Mouse (Mus musculus): Measurements from ENCODE around the gene Hbb-bh1.
"Not testable (repeated sequence)": the region's sequence is repeated elsewhere in the genome, so short reads cannot be mapped to it uniquely, and the experiment has no call there.

The Hbb-bh1 gene

GRCm38 (mm10) chr7:103843034-103843433 lies at the start of gene Hbb-bh1:
Gene Hbb-bh1, minus strand, starts transcription at chr7:103843164.
- no peak for DNase-seq

DNA sequence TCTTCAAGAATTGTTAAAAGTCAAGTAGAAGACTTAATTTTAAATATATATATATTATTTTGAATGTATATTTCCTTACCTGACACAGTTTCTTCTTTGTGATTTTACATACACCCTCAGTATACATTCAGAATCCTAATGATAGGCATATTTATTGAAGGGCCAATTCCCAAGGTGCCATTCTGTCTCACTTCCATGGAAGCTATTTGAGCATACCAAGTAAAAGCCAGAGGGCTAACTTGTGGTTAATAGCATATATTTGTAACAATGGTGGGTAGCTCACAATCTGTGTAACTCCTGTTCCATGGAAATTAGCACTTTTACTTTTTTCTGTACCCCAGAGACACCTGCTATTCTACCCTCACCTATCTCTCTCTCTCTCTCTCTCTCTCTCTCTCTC lies 43.2 kb upstream of the Hbb-bh1 start, which contains the start of gene Olfr66:
Olfr66 (minus strand) TSS at position 101 of the 400 bp plus-strand sequence.
- DNase-seq, result no peak

DNA sequence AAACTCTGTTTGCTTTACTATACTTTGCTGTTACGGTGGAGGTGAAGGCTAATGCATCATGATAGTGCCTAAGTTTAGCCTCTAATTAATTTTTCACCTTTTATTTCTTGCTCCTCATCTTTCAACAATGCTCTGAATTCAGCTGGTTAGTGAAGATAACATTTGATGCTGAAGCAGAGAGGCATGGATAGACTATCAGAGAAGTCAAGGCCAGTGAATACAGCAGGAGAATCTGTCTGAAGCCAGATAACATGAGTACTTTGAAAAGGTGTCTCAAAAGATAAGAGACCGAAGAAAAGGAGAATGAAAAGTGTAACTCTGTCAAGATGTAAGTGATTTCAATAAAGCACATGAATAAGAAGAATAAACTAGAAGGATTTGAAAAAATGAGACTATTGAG lies 34.1 kb upstream of the Hbb-bh1 start:
- DNase-seq, result no peak

GRCm38 (mm10) chr7:103874451-103874850 lies 31.5 kb upstream of the Hbb-bh1 start:
- no peak for DNase-seq

- DNase-seq, result no peak
Observed at GRCm38 (mm10) chr7:103873064-103873463, 30.1 kb upstream of the Hbb-bh1 start.

- DNase-seq, result no peak
Observed at GRCm38 (mm10) chr7:103870667-103871066, 27.7 kb upstream of the Hbb-bh1 start.

DNA sequence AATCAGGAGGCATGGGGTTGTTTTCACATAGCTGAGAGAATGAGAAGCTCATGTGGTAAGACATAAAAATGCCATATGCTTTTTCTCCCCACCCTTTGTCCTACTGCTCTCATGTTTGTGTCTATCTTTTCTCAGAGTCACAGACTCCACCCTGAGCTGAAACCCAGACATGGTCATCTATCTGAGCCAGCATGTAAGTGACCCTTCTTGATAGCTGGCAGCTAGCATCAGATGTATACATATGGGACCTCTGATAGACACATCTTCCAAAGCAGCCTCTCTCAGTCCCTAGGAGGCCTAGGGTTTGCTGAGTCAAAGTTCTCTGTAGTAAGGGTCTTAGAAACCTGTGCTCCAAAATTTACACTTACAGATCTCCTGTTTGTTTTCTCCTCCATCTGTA lies 22.8 kb upstream of the Hbb-bh1 start:
- no peak for DNase-seq

DNA sequence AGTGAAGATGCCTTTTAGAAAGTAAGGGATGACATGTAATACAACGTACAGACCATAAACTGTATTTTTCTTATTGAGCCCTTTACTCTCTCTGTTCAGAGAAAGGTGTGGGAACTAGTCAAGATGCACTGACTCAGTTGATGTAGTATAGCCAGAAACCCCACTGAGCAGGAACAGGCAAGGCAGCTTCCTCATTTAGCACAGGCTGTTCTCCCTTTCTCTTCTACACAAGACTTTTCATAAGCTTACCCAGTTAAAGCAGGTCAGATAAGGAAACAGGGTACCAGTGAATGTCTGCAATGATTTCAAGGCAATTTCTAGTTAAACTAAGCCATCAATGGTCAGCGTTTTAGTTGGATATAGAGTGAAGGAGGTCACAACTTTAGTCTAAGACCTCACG lies 18.6 kb upstream of the Hbb-bh1 start:
- DNase-seq, result no peak

DNA sequence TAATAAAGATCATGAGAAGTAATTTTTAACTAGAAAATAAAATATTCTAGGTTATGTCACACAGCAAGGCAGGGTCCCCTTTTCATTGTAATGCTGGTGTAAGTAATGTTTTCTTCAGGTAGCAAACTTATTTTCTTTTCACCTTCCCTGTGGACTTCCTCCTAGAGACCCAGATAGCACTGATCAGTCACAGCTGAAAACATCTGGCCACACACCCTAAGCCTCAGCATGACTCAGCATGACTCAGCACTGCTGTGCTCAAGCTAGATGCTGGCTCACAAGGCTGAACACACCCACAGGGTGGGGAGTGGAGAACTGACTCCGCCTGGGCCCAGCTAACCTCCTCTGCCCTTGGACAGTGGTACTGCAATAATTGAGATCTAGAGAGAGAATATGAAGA lies 17.9 kb upstream of the Hbb-bh1 start:
- no peak for DNase-seq

DNA sequence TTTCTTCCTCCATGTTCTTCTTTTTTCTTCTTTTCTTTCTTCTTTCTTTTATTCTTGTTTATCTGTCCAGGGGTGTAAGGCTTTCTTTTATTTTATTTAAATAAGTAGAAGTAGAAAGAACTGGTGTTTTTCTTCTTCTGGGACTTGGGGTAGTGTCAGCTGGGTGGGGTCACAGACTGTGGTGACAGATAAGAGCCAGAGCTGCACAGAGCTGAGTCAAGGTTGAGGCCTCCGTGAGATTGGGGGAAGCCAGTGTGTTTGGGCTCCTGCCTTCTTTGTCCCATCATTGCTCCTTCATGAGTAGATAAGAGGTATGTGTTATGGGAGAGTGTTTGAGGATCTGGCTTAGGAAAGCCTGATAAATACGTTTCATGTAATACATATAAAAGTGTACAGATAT lies 16.1 kb upstream of the Hbb-bh1 start:
- DNase-seq, result no peak

DNA sequence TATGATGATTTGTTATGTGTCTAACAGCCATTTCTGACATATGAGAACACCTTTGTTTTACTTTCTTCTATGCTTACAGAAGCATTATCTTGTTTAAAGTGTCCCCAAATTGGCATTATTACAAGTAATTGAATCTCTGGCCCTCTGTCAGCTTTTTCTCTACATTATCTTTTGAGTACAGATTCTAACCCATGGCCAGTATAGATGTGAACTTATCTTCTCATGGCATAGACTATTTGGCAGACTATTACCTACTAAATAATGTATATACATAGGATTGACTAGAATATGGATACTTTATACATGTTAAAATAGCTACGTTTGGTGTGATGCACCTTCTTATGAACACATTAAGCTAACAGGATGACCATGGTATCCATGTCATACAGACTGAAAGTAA lies 11.7 kb upstream of the Hbb-bh1 start:
- no peak for DNase-seq

DNA sequence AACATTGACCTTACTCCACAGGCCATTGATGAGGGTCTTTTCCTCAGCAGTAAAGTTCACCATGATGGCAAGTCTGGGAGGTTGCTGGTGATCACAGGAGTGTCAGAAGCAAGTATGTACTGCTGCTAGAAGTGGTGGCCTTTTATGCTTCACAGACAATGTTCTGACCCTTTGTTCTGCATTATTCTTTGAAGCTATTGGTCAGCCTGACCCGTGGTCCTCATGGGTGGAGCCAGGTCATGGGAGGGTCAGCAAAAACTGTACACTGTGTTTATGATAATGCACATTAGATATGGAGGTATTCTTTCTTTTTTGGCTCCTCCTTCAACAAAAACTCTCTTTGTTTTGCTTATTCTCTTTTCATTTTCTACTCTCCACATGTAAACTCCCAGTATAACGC lies 10.1 kb upstream of the Hbb-bh1 start, which contains the start of gene Hbb-y:
Hbb-y (minus strand) TSS at position 127 of the 400 bp plus-strand sequence.
- no peak for DNase-seq

DNA sequence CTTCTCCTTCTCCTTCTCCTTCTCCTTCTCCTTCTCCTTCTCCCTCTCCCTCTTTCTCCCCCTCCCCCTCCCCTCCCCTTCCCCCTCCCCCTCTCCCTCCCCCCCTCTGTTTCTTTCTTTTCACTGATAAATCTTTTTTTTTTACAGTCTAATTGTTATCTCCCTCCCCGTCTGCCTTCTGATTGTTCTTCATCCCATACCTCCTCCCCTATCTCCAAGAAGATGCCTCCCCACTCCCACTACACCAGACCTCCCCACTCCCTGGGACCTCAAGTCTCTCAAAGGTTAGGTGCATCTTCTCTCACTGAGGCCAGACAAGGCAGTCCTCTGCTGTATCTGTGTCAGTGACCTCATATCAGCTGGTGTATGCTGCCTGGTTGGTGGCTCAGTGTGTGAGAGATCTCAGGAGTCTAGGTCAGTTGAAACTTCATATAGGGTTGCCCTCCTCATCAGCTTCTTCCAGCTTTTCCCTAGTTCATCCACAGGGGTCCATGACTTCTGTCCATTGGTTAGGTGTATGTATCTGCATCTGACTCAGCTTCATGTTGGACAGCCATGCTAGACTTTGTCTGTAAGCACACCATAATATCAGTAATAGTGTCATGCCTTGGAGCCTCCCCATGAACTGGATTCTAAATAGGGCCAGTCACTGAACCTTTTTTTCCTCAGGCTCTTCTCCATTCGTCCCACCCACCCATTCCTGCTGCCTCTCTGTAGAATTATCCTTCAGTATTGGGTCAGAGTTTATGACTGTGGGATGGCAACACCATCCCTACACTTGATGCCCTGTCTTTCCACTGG lies 1.8 kb upstream of the Hbb-bh1 start:
- DNase-seq, result no peak

DNA sequence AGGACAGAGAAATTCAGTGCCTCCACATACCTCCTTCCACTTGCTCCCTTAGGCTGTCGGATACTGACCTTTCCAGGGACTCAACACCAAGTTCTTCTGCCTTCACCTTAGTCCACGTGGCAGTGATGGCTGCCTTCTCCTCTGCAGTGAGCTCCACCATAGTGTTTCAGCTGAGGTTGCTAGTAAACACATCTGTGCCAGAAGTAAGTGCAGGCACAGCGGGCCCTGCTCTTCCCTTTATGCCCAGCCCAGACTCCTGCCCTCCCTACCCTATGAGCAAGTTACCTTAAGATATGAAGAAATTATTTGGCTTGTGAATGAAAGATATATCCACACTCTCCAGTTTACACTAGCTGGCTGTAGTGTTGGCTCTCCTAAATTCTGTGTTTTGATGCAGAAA lies 2.7 kb downstream of the Hbb-bh1 start, which contains the start of gene Hbb-bh2:
Hbb-bh2 (minus strand) TSS at position 253 of the 400 bp plus-strand sequence.
- DNase-seq, result no peak

DNA sequence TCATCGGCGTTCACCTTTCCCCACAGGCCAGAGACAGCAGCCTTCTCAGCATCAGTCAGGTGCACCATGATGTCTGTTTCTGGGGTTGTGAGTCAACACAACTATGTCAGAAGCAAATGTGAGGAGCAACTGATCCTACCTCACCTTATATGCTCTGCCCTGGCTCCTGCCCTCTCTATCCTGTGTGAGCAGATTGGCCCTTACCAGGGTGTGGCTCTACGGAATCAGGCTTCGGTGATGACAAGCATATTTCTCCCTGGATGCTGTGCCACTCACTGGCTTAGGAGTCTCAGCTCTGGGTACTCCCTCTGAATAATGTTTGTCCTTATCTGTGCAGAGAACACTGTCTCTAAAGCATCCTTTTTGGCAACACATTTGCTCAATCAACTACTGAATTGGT lies 15.2 kb downstream of the Hbb-bh1 start, which contains the start of gene Hbb-bs:
Hbb-bs (minus strand) TSS at position 289 of the 400 bp plus-strand sequence.
- no peak for DNase-seq

GRCm38 (mm10) chr7:103827139-103827538 lies 15.8 kb downstream of the Hbb-bh1 start:
- not testable (repeated sequence) for DNase-seq

DNA sequence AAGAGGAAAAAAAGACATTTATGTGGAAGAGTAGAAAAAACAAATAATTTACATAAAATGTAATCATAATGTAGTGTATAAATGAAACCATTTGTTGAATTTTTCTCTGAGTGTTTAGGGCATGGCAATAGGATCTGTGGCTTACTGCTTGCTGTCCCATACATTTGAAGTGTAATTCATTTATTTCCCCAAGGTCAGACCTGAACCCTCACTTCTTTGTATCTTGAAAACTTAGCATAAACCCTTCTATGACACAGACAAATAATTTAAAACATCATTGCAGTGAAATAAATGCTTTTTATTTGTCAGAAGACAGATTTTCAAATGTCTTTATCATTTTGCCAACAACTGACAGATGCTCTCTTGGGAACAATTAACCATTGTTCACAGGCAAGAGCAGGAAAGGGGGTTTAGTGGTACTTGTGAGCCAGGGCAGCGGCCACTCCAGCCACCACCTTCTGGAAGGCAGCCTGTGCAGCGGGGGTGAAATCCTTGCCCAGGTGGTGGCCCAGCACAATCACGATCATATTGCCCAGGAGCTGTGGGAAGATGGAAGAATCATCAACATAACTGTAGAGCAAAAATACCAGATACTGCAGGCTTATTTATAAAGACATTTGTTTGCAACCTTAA lies 16.6 kb downstream of the Hbb-bh1 start:
- DNase-seq, result no peak

DNA sequence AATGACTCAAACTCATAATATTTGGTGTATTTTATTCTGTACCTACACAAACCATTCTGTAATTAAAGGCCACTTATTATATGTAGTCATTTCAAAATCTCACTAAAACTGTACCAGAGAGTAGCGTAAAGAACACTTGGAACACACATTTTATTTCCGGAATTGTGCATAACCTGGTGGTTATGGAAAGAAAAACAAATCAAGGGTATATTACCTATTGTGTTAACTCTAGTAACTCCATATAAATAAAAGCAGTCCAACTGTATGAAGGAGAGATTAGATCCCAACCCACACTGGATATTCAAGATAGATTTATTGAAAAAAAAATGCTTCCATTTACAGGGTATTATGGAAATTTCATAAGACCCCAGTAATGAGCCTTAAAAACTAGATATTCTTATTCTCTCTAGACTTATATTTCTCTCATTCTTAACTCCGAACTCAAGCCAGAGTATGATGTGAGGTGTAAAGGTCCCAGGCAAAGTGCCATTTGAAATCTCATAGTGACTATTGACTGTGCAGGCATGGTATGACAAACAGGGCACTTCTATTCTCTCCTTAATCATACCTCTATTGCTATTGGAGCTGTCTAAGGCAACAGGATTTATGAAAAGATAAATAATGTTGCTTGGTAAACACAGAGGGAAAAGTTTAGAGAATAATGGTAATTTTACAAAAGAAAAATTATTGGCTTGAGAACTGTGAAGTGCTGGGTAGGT lies 17.3 kb downstream of the Hbb-bh1 start:
- DNase-seq, result no peak

GRCm38 (mm10) chr7:103824597-103824996 lies 18.4 kb downstream of the Hbb-bh1 start:
- no peak for DNase-seq

GRCm38 (mm10) chr7:103815085-103815484 lies 27.9 kb downstream of the Hbb-bh1 start:
- DNase-seq, result not testable (repeated sequence)

DNA sequence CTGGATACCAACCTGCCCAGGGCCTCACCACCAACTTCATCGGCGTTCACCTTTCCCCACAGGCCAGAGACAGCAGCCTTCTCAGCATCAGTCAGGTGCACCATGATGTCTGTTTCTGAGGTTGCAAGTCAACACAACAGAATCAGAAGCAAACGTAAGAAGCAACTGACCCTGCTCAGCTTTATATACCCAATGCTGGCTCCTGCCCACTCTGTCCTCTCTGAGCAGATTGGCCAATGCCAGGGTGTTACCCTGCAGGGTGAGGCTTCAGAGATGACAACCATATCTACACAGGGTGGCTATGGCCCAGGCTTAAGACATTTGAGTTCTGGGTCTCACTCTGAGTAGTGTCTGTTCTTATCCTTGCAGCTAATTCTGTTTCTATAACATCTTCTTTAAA lies 29.2 kb downstream of the Hbb-bh1 start, which contains the start of gene Hbb-bt:
Hbb-bt (minus strand) TSS at position 231 of the 400 bp plus-strand sequence.
- DNase-seq, result no peak

GRCm38 (mm10) chr7:103813152-103813551 lies 29.8 kb downstream of the Hbb-bh1 start:
- DNase-seq, result not testable (repeated sequence)

DNA sequence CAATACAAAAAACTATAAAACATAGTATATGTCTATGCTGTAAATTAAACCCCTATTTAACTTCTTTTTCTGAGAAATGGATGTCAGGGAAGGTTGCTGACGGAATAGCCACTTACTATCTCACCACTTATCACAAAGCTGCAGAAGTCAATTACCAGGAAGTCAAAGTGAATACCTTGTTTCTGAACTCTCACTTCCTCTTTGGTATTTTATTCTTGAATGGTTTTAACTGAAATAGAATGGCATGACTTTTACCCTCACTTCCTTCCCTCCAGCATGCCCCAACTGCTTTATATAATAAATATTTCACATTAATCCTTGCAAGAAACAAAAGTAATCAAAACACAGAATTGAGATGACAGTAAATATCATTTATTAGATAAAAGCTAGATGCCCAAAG lies 30.8 kb downstream of the Hbb-bh1 start:
- no peak for DNase-seq

Measured in right cerebral cortex, postnatal 14 days (tissue).